ENCODE assay signal across 7 mouse cellular contexts in genomic region chr3:84355930-84356689, GRCm38 (mm10). TPM values are rescaled to one million over a fixed set of nuclear protein-coding genes. Genes with fewer than 3 reads are reported as not detected.
DNase-seq lines count a peak whose midpoint lies in the region; ATAC-seq and TF ChIP-seq lines count a peak whose summit lies in the region.

No protein-coding gene starts in this region.

- no peak overlapping the region for H3K4me3 ChIP-seq in brown adipose tissue, adult 24 weeks (ENCODE audit: insufficient read depth, low read depth, low read length)
- H3K4me3 ChIP-seq in lung, adult 2 months (replicated peaks; ENCODE audit: extremely low read depth, low read depth, low read length), result no peak overlapping the region
- no peak overlapping the region for H3K4me3 ChIP-seq in stomach, embryonic 16.5 days (replicated peaks; ENCODE audit: low read length)

- peak; percentile 86 for ATAC-seq in granulocyte monocyte progenitor cell, adult 5-6 weeks (replicated peaks; ENCODE audit: poor library complexity, severe bottlenecking)
- ATAC-seq in stomach, embryonic 16.5 days (ENCODE audit: insufficient read depth, low FRiP score), result peak; percentile 84

- H3K4me1 ChIP-seq in brown adipose tissue, adult 24 weeks (ENCODE audit: control insufficient read depth, insufficient read depth, insufficient read length, low read length), result no peaks in the 10 kb centered on the region
- no peaks in the 10 kb centered on the region for H3K4me1 ChIP-seq in lung, adult 2 months (ENCODE audit: control insufficient read depth, insufficient read depth, low read length)
- H3K4me1 ChIP-seq in stomach, embryonic 16.5 days (ENCODE audit: control insufficient read depth, insufficient read depth, low read length), result 0 out of 2 replicates have a peak, but pooled peaks cover 4% of the 10 kb centered on the region

- DNase-seq in urinary bladder, postnatal 14 days (ENCODE audit: low spot score), result peak; percentile 83
- no peak for DNase-seq in urinary bladder, adult 2 months (ENCODE audit: low spot score)
- DNase-seq in kidney, adult 9 months, result peak; percentile 77
- DNase-seq in lung, adult 2 months, result peak; percentile 74

- H3K27me3 ChIP-seq in stomach, embryonic 16.5 days (ENCODE audit: control insufficient read depth, insufficient read depth, low read length), result no peaks in the 10 kb centered on the region

- peak; percentile 16; the same call in 1 of the 2 replicates for TF ChIP-seq CTCF in lung, adult 2 months (IDR thresholded peaks at IDR 0.05; ENCODE audit: insufficient read depth, low read length)

- no peak overlapping the region for H3K9ac ChIP-seq in stomach, embryonic 16.5 days (ENCODE audit: low read length)

- no peaks in the 10 kb centered on the region for H3K9me3 ChIP-seq in stomach, embryonic 16.5 days (replicated peaks; ENCODE audit: control insufficient read depth, low read length)

- WGBS in lung, adult 2 months, result 35% methylated on average over 12 of the region's 12 CpGs
- WGBS in stomach, embryonic 16.5 days, result 47% methylated on average over 12 of the region's 12 CpGs

- H3K27ac ChIP-seq in brown adipose tissue, adult 24 weeks (replicated peaks; ENCODE audit: low read depth, low read length), result peak overlapping the region; percentile 57
- no peak overlapping the region for H3K27ac ChIP-seq in stomach, embryonic 16.5 days (ENCODE audit: low read length)

- no peak for TF ChIP-seq POLR2A in lung, adult 2 months (IDR thresholded peaks at IDR 0.05; ENCODE audit: borderline replicate concordance, extremely low read depth, low read depth, low read length)

- H3K36me3 ChIP-seq in stomach, embryonic 16.5 days (ENCODE audit: control insufficient read depth, insufficient read depth, low read length), result no peaks in the 10 kb centered on the region

- no peak overlapping the region for H3K4me2 ChIP-seq in stomach, embryonic 16.5 days (ENCODE audit: low read depth, low read length)

RNA-seq across cellular contexts. Expression of gene Trim2, which starts 49.4 kb away (rescaled TPM):
- 6.6 and 8.9 TPM in 2 replicates for polyA plus RNA-seq in urinary bladder, adult 2 months (2012; rRNA removed)
- 14.0 and 14.2 TPM in 2 replicates for polyA plus RNA-seq in brown adipose tissue, adult 24 weeks (2012; ENCODE audit: insufficient read depth, insufficient read length, missing spikeins)
- total RNA-seq in granulocyte monocyte progenitor cell, adult 5-6 weeks (2014; fragmentation: Nextera tagmentation), result not detected in 2 replicates
- total RNA-seq in granulocyte monocyte progenitor cell, adult 5-6 weeks (2017), result not detected in 2 replicates
- 26.3 and 29.8 TPM in 2 replicates for polyA plus RNA-seq in lung, adult 2 months (2012; rRNA removed)
- 33.4 and 39.9 TPM in 2 replicates for polyA plus RNA-seq in stomach, embryonic 16.5 days (2015; fragmentation: Nextera tagmentation; extraction: Ambion mirVana)
